Mouse (Mus musculus): Measurements from ENCODE around the gene Hspa12a. TPM values are rescaled to one million over a fixed set of nuclear protein-coding genes. Genes with fewer than 3 reads are reported as not detected.

Hspa12a gene
- polyA plus RNA-seq, 1 experiment = 6.6 TPM

- Histone ChIP-seq H3K36me3 (ENCODE audit: control insufficient read depth, insufficient read depth) (no peaks in the 10 kb centered on the region), H3K79me2 (ENCODE audit: control insufficient read depth, insufficient read depth) (no peaks in the 10 kb centered on the region), H3K4me3 (peak overlapping the region; percentile 11), H3ac (ENCODE audit: control insufficient read depth, insufficient read length) (no peak overlapping the region), H3K27me3 (ENCODE audit: control insufficient read depth, insufficient read depth, insufficient read length) (no peaks in the 10 kb centered on the region), H3K4me2 (ENCODE audit: low read depth) (peak overlapping the region; percentile 82)
- no peak for TF ChIP-seq TCF3 (IDR thresholded peaks at IDR 0.05; ENCODE audit: insufficient read length, low read depth)
- TF ChIP-seq POLR2A (IDR thresholded peaks at IDR 0.05; ENCODE audit: insufficient read length, low read depth) = no peak
- TF ChIP-seq USF1 (IDR thresholded peaks at IDR 0.05; ENCODE audit: low read depth) = peak; percentile 85
These were observed 35.1 kb upstream of the Hspa12a start for GRCm38 (mm10) chr19:58978401-58979171.

DNA sequence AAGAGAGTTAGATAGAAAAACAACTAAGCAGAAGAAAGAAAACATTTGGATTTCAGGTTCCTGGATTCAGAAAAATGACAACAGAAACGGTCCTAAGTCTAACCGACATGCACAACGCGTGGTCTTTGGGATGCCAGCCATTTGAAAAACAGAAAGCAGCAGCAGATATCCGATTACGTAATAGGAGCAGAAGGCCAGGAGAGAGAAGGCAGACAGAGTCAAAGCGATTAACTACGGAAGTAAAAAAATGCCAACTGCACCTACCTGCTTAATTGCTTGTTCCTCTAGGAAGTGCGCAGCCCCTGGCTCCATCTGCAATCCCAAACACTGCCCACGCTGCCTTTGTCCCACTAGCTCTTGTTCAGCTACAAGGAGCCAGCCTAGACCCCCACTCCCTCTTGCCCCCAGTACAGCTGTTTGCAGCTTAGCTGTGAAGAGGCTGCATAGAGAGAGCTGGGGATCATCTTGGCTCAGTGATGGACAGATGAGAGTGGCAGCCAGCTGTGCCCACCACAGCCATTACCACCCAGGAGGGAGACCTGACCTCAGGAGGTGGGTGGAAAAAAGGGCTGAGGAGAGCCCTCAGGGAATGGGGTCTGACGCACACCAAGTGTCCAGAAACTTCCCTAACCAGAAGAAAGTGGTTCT is 31.9 kb upstream of the Hspa12a start:
- Histone ChIP-seq H3K4me2 (ENCODE audit: low read depth) (no peak overlapping the region), H3K36me3 (ENCODE audit: control insufficient read depth, insufficient read depth) (no peaks in the 10 kb centered on the region), H3K27me3 (ENCODE audit: control insufficient read depth, insufficient read depth, insufficient read length) (no peaks in the 10 kb centered on the region), H3ac (ENCODE audit: control insufficient read depth, insufficient read length) (no peak overlapping the region), H3K4me3 (no peak overlapping the region), H3K79me2 (ENCODE audit: control insufficient read depth, insufficient read depth) (no peaks in the 10 kb centered on the region)
- TF ChIP-seq REST (IDR thresholded peaks at IDR 0.05; ENCODE audit: insufficient read depth, insufficient read length) (no peak), TCF12 (IDR thresholded peaks at IDR 0.05; ENCODE audit: insufficient read depth, poor library complexity, severe bottlenecking) (no peak), MYOD1 (IDR thresholded peaks at IDR 0.05; ENCODE audit: control insufficient read depth in 1 of 3, insufficient read length in 2 of 3, low read depth in 2 of 3) (peak in 2 of 3 experiments; percentile 84 to 96), TCF3 (IDR thresholded peaks at IDR 0.05; ENCODE audit: insufficient read length, low read depth) (no peak)

GRCm38 (mm10) chr19:58974126-58974525 is 30.7 kb upstream of the Hspa12a start:
- Histone ChIP-seq H3K4me3 (no peak overlapping the region), H3K36me3 (ENCODE audit: control insufficient read depth, insufficient read depth) (no peaks in the 10 kb centered on the region), H3ac (ENCODE audit: control insufficient read depth, insufficient read length) (no peak overlapping the region), H3K27me3 (ENCODE audit: control insufficient read depth, insufficient read depth, insufficient read length) (no peaks in the 10 kb centered on the region), H3K79me2 (ENCODE audit: control insufficient read depth, insufficient read depth) (no peaks in the 10 kb centered on the region), H3K4me2 (ENCODE audit: low read depth) (no peak overlapping the region)
- TF ChIP-seq POLR2A (IDR thresholded peaks at IDR 0.05; ENCODE audit: insufficient read length, low read depth) (no peak), MYOD1 (IDR thresholded peaks at IDR 0.05; ENCODE audit: control insufficient read depth in 1 of 3, insufficient read length in 2 of 3, low read depth in 2 of 3) (no peak), USF1 (IDR thresholded peaks at IDR 0.05; ENCODE audit: low read depth) (no peak), MAX (IDR thresholded peaks at IDR 0.05; ENCODE audit: low read depth) (no peak), POLR2AphosphoS2 (IDR thresholded peaks at IDR 0.05; ENCODE audit: insufficient read length, low read depth) (no peak), SRF (IDR thresholded peaks at IDR 0.05; ENCODE audit: control insufficient read depth, insufficient read length, low read depth) (no peak), TCF3 (IDR thresholded peaks at IDR 0.05; ENCODE audit: insufficient read length, low read depth) (no peak)

GRCm38 (mm10) chr19:58970826-58971225 is 27.4 kb upstream of the Hspa12a start:
- no peak overlapping the region for H3ac ChIP-seq (ENCODE audit: control insufficient read depth, insufficient read length)
- H3K27me3 ChIP-seq (ENCODE audit: control insufficient read depth, insufficient read depth, insufficient read length) = no peaks in the 10 kb centered on the region
- no peak overlapping the region for H3K4me3 ChIP-seq
- no peaks in the 10 kb centered on the region for H3K79me2 ChIP-seq (ENCODE audit: control insufficient read depth, insufficient read depth)
- no peaks in the 10 kb centered on the region for H3K36me3 ChIP-seq (ENCODE audit: control insufficient read depth, insufficient read depth)
- no peak overlapping the region for H3K4me2 ChIP-seq (ENCODE audit: low read depth)
- no peak for TF ChIP-seq MYOD1 (IDR thresholded peaks at IDR 0.05; ENCODE audit: control insufficient read depth in 1 of 3, insufficient read length in 2 of 3, low read depth in 2 of 3)

DNA sequence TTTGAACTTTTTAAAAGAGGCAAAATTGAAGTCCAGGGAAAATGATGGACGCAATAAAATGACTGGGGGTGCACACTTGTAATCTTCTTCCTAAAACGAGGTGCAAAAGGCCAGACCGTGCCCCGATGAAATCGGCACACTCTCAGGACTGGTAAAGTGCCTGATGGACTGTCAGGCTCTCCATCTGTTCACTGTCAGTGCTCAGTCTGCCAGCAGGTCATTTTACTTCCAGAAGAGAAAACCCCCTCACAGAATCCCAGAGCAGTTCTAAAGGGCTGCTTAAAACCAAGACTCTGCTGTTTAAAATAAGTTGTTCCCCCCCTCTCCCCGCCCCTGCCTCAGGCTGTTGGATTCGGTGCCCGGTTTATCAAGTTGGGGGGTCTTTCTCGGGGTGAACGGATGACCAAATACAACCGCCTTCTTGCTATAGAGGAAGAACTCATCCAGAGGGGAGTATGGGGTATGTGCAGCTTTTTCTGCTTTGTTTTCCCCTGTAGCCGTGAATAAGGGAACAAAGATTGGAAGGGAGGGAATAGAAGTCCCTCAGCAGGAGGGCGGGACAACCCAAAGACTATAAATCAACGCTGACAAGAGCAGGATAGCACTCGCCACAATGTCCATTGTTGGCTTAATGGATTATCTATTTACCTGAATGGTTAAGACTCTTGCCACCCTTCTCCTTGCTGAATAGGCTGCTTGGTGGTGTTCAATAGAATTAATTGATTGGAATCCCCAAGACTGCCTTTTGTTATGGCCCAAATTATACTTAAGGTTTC is 25.5 kb upstream of the Hspa12a start:
- Histone ChIP-seq H3K36me3 (ENCODE audit: control insufficient read depth, insufficient read depth) (no peaks in the 10 kb centered on the region), H3K79me2 (ENCODE audit: control insufficient read depth, insufficient read depth) (no peaks in the 10 kb centered on the region), H3K4me3 (no peak overlapping the region), H3K27me3 (ENCODE audit: control insufficient read depth, insufficient read depth, insufficient read length) (no peaks in the 10 kb centered on the region), H3K4me2 (ENCODE audit: low read depth) (no peak overlapping the region), H3ac (ENCODE audit: control insufficient read depth, insufficient read length) (no peak overlapping the region)
- no peak for TF ChIP-seq POLR2AphosphoS2 (IDR thresholded peaks at IDR 0.05; ENCODE audit: insufficient read length, low read depth)

DNA sequence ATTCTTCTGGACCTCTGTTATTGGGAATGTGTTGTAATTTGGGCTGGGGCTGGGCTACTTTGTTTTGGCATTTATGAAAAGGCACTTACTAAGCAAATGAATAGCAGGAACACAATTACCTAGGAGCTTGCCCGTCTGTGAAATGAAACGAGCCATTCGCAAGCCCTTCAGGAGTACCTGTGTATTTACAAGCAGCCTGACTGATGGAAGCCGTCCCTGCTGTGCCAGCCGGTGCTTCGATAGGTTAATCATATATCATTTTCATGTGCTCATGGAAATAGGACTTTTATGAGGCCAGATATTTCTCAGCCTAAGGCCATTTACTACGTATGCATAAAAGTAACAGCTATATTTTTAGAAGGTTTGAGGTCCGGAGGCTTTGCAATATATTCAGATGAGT is 19.6 kb upstream of the Hspa12a start:
- no peak overlapping the region for H3ac ChIP-seq (ENCODE audit: control insufficient read depth, insufficient read length)
- no peak overlapping the region for H3K4me2 ChIP-seq (ENCODE audit: low read depth)
- H3K79me2 ChIP-seq (ENCODE audit: control insufficient read depth, insufficient read depth) = no peaks in the 10 kb centered on the region
- TF ChIP-seq POLR2A (IDR thresholded peaks at IDR 0.05; ENCODE audit: insufficient read length, low read depth) (no peak), SRF (IDR thresholded peaks at IDR 0.05; ENCODE audit: control insufficient read depth, insufficient read length, low read depth) (no peak), REST (IDR thresholded peaks at IDR 0.05; ENCODE audit: insufficient read depth, insufficient read length) (no peak)
- no peaks in the 10 kb centered on the region for H3K27me3 ChIP-seq (ENCODE audit: control insufficient read depth, insufficient read depth, insufficient read length)
- no peak overlapping the region for H3K4me3 ChIP-seq
- H3K36me3 ChIP-seq (ENCODE audit: control insufficient read depth, insufficient read depth) = no peaks in the 10 kb centered on the region

All from myocyte (in vitro differentiated cells).